Mouse (Mus musculus): ENCODE results near the gene Abraxas2. TPM values are rescaled to one million over a fixed set of nuclear protein-coding genes. Genes with fewer than 3 reads are reported as not detected.

Gene Abraxas2
- polyA plus RNA-seq, 1 experiment from 2014 or later: 27.1 TPM

- TF ChIP-seq CTCF (IDR thresholded peaks at IDR 0.05; ENCODE audit: low read depth): peak; percentile 51
- WGBS: 87% methylated on average over 5 of the region's 5 CpGs
- ATAC-seq: no peak
Observed at GRCm38 (mm10) chr7:132930055-132930454, 71.0 kb downstream of the Abraxas2 start.

GRCm38 (mm10) chr7:132930850-132931559, 72.0 kb downstream of the Abraxas2 start, which contains the start of gene Zranb1:
Gene Zranb1, plus strand, starts transcription at chr7:132931142.
- Histone ChIP-seq H3K27me3 (replicated peaks; ENCODE audit: control insufficient read depth, insufficient read depth, low read length) (no peaks in the 10 kb centered on the region), H3K9me3 (ENCODE audit: control insufficient read depth) (no peaks in the 10 kb centered on the region), H3K9ac (ENCODE audit: low read depth, low read length) (peak within 1 kb of the TSS; percentile 97), H3K36me3 (ENCODE audit: control insufficient read depth, insufficient read depth) (no peaks in the 10 kb centered on the region), H3K4me1 (replicated peaks; ENCODE audit: control insufficient read depth, insufficient read depth, low read length) (no peaks in the 10 kb centered on the region), H3K27ac (ENCODE audit: low read depth, low read length) (peak within 1 kb of the TSS; percentile 98), H3K4me2 (replicated peaks; ENCODE audit: low read depth) (peak within 1 kb of the TSS; percentile 77), H3K4me3 (ENCODE audit: low read depth, low read length) (peak within 1 kb of the TSS; percentile 97)
- peak; percentile 99 for ATAC-seq
- WGBS: under 1% methylated on average over 70 of the region's 93 CpGs
- no peak for TF ChIP-seq CTCF (IDR thresholded peaks at IDR 0.05; ENCODE audit: low read depth)

More at GRCm38 (mm10) chr7:132930055-132930454, 71.0 kb downstream of the Abraxas2 start:
- H3K9me3 ChIP-seq (ENCODE audit: control insufficient read depth): no peaks in the 10 kb centered on the region
- H3K27ac ChIP-seq (ENCODE audit: low read depth, low read length): 0 out of 2 replicates have a peak overlapping the region, but pooled peaks have one; percentile 98
- peak overlapping the region; percentile 97 for H3K4me3 ChIP-seq (ENCODE audit: low read depth, low read length)
- no peaks in the 10 kb centered on the region for H3K4me1 ChIP-seq (replicated peaks; ENCODE audit: control insufficient read depth, insufficient read depth, low read length)
- peak overlapping the region; percentile 77 for H3K4me2 ChIP-seq (replicated peaks; ENCODE audit: low read depth)
- no peaks in the 10 kb centered on the region for H3K27me3 ChIP-seq (replicated peaks; ENCODE audit: control insufficient read depth, insufficient read depth, low read length)
- H3K36me3 ChIP-seq (ENCODE audit: control insufficient read depth, insufficient read depth): no peaks in the 10 kb centered on the region
- H3K9ac ChIP-seq (ENCODE audit: low read depth, low read length): no peak overlapping the region

DNA sequence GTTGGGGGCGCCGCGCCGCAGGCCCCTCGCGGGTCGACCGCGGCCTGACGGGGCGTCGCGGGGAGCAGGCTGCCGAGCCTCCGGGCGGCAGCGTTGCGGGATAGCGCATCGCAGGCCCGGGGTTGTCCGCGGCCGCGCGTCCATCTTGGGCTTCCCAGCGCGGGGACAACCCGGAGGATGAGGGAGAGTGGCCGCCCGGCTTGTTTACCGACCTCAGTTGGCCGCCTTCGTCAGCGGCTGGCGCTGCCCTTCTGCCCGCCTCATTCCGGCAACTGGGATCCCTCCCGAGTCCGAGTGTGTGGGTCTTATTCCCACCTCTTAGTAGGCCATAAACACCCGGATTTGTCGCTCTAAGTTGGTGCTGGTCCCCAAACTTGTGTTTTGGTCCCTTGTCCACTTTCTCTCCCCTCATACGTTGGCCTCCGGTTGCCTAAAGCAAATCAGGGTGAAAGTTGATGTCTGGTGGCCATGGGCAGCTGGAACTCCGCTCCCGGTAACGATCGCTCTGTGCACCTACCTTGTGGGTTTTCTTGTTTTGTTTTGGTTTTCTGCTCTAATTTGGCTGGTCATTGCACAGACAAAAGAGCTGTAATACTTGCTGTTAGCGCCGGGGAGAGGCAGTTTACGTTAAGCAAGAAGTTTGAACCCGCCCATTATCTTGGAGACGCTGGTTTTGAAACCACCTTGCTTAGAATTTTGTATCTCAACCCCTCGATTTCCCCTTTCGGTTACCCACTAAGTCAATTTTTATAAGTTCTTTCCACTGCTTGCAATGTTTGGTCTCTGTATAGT, 72.7 kb downstream of the Abraxas2 start:
- H3K27me3 ChIP-seq (replicated peaks; ENCODE audit: control insufficient read depth, insufficient read depth, low read length): no peaks in the 10 kb centered on the region
- no peaks in the 10 kb centered on the region for H3K36me3 ChIP-seq (ENCODE audit: control insufficient read depth, insufficient read depth)
- H3K4me2 ChIP-seq (replicated peaks; ENCODE audit: low read depth): peak overlapping the region; percentile 77
- H3K4me1 ChIP-seq (replicated peaks; ENCODE audit: control insufficient read depth, insufficient read depth, low read length): no peaks in the 10 kb centered on the region
- no peaks in the 10 kb centered on the region for H3K9me3 ChIP-seq (ENCODE audit: control insufficient read depth)
- peak overlapping the region; percentile 97 for H3K9ac ChIP-seq (ENCODE audit: low read depth, low read length)
- WGBS: under 1% methylated on average over 31 of the region's 55 CpGs
- no peak for TF ChIP-seq CTCF (IDR thresholded peaks at IDR 0.05; ENCODE audit: low read depth)
- H3K4me3 ChIP-seq (ENCODE audit: low read depth, low read length): peak overlapping the region; percentile 97
- H3K27ac ChIP-seq (ENCODE audit: low read depth, low read length): peak overlapping the region; percentile 98
- peak; percentile 30; the same call in 1 of the 2 replicates for ATAC-seq

- no peak for TF ChIP-seq CTCF (IDR thresholded peaks at IDR 0.05; ENCODE audit: low read depth)
- ATAC-seq: no peak
- Histone ChIP-seq H3K4me3 (ENCODE audit: low read depth, low read length) (no peak overlapping the region), H3K27ac (ENCODE audit: low read depth, low read length) (no peak overlapping the region), H3K9ac (ENCODE audit: low read depth, low read length) (no peak overlapping the region), H3K9me3 (ENCODE audit: control insufficient read depth) (no peaks in the 10 kb centered on the region), H3K27me3 (replicated peaks; ENCODE audit: control insufficient read depth, insufficient read depth, low read length) (no peaks in the 10 kb centered on the region), H3K4me1 (replicated peaks; ENCODE audit: control insufficient read depth, insufficient read depth, low read length) (no peaks in the 10 kb centered on the region), H3K4me2 (replicated peaks; ENCODE audit: low read depth) (no peak overlapping the region), H3K36me3 (ENCODE audit: control insufficient read depth, insufficient read depth) (no peaks in the 10 kb centered on the region)
- WGBS: 69% methylated on average over 1 of the region's 1 CpGs
Observed at GRCm38 (mm10) chr7:132933331-132933730, 74.3 kb downstream of the Abraxas2 start.

Other genes with a start within 250 kb of the Abraxas2 start
- gene Lhpp, start 248.6 kb upstream of the Abraxas2 start, polyA plus RNA-seq (2015; fragmentation: Nextera tagmentation; extraction: Ambion mirVana): 52.0 and 54.5 TPM in 2 replicates
- 13.5 and 17.3 TPM in 2 replicates for gene Fam53b, start 45.3 kb upstream of the Abraxas2 start, polyA plus RNA-seq (2015; fragmentation: Nextera tagmentation; extraction: Ambion mirVana)
- gene Eef1akmt2, start 6.6 kb upstream of the Abraxas2 start, polyA plus RNA-seq (2015; fragmentation: Nextera tagmentation; extraction: Ambion mirVana): 34.3 and 37.8 TPM in 2 replicates
- gene Zranb1, start 71.9 kb downstream of the Abraxas2 start, polyA plus RNA-seq (2015; fragmentation: Nextera tagmentation; extraction: Ambion mirVana): 8.7 and 9.8 TPM in 2 replicates

Measured in intestine, postnatal 0 days (tissue).